Mouse (Mus musculus): ENCODE results near the gene Pml.

DNA sequence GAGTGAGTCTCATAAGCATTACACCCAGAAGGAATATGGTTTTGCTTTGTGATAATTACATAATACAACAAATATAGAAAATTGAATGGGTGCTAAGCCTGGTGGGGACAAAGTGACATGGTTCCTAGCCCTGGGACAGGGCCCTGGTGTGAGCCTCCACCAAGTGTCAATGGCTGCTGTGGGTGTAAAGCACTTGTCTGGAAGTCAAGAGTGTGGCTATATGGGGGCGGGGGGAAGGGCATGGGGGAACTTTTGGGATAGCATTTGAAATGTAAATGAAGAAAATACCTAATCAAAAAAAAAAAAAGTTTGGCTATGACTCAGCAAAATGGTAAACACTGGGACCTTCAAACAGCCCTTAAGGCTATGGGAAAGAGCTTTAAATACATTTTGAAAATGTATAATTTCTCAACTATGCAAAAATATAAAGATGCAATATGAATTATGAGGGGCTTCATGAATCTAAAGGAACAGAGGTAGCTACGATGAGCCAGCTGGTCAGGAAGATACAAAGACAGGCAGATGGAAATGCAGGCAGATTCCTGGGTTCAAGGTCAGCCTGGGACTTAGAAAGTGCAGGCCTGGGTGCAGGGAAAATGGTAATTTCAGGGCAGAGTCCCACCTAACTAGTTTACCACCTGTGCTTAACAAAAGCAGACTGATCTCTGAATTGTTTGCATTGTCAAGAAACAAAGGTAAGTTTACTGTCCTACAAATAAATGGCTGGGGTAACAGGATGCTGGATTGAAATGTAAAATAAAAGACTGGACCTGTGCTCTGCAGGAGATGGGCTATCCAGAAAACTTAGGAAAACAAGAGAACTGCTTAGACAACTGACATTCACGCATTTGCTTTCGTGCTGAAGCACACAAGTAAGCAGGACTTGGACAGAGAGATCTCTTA lies 29.5 kb upstream of the Pml start:
- no peak for TF ChIP-seq CTCF (IDR thresholded peaks at IDR 0.05; ENCODE audit: extremely low read depth, insufficient read depth, low read length)
- TF ChIP-seq POLR2A (IDR thresholded peaks at IDR 0.05; ENCODE audit: extremely low read depth, insufficient read depth, low read length) = no peak
